Mouse (Mus musculus) erythroblast, embryonic 14.5 days (primary cell): ENCODE results near the gene Slc47a2.

Experiments
- GATA1 ChIP-seq: IDR thresholded peaks from 2 replicates; pipeline ENCODE4 v1.6.1; 2012; ENCODE audit warnings: low read length, inconsistent platforms, mixed read lengths
- TAL1 ChIP-seq: IDR thresholded peaks from 3 replicates; pipeline ENCODE4 v1.6.1; 2012; ENCODE audit warnings: low read length, inconsistent platforms, mixed read lengths

GRCm38 (mm10) chr11:61252807-61253206 is 89.9 kb downstream of the Slc47a2 start:
- no peak for TF ChIP-seq GATA1
- no peak for TF ChIP-seq TAL1
